Mouse (Mus musculus) adrenal gland, adult 2 months (tissue): Measurements from ENCODE around the gene Stx2. TPM values are rescaled to one million over a fixed set of nuclear protein-coding genes. Genes with fewer than 3 reads are reported as not detected.

Experiments
- DNase-seq: peaks from one replicate; pipeline ENCODE4 v3.0.0; 2021
- polyA plus RNA-seq: library from polyadenylated mRNA; depleted of rRNA; stranded (reverse); fragments of >200 nt; gene quantifications from 2 replicates; pipeline ENCODE4 v1.2.3, GENCODE M21; 2012; rRNA removed
- total RNA-seq, 2 experiments: library from RNA; stranded (reverse); gene quantifications; 2 replicates each; pipeline ENCODE4 v1.2.3; 2021

Gene Stx2
- total and polyA plus RNA-seq, 3 experiments: 22.1 to 25.9 (median 25.4) TPM

DNA sequence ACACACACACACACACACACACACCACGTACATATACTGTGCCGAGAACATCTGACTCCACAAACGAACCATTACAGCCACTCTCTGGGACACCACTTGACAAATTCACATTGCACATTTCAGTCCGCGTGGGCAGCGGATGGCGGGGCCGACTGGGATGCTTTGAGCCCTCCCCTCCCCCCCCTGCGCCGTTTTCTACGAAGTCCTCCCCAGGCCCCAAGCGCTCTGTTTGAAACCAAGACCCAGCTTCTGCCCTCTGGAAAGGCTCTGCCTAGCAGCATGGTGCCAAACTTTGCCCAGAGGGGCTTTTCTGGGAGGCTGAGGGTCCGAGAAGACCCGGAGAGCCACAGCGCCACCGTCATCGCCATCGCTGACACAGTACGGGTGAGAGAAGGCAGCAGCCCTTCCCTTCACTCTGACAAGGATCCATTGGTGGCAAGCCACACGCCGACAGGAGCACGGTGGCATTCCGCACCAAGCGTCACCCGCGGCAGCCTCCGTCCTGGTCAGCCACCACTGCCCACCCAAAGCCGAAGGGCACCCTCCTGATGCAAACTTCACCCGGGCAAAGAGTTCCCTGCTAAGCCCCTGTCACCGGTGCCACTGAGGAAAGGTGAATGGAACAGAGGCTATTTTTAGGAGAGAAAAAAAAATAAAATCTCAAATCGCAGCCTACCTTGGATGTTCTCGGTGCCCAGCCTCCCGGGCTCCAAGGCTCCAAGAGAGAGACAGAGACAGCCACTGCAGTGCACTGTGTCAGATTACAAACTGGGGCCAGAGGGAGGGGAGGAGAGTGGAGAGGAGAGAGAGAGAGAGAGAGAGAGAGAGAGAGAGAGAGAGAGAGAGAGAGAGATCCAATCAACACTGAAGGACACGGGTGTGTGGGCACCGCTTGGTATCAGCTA, 55.8 kb downstream of the Stx2 start:
- DNase-seq: no peak

DNA sequence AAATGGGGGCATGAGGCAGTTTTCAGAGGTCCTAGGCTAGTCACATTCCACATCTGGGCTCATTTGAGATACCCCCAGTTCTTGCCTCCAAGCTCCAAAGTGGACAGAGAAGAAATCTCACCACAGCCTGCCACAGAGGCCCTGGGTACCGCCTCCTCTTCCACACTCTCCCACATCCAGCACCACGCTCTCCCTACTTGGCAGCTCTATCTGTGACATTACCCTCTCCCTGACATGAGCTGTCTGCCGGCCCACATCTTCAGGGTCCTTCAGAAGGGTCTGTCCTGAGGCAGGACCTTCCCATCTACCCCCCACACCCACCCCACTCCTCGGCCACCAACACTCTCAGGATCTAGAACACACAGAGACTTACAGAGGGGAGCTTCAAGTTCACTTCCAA, 56.9 kb downstream of the Stx2 start:
- no peak for DNase-seq

DNA sequence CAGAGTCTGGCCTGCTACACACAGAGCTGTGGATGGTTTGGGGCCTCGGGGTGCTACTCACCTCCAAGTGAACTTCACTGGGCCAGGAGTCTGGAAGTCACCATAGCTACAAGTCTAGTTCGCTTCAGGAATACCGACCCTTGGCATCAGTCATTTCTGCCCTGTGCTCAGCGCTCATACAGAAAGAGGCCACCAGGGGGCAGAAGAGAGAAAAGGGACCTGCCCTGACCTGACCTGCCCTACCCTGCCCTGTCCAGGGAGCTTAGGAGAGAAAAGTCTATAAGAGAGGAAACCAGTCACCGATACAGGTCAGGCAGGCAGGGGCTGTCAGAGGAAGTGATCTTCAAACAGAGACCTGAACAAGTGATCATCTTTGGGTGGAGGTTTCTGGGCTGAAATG, 61.3 kb downstream of the Stx2 start:
- DNase-seq: peak; percentile 40

DNA sequence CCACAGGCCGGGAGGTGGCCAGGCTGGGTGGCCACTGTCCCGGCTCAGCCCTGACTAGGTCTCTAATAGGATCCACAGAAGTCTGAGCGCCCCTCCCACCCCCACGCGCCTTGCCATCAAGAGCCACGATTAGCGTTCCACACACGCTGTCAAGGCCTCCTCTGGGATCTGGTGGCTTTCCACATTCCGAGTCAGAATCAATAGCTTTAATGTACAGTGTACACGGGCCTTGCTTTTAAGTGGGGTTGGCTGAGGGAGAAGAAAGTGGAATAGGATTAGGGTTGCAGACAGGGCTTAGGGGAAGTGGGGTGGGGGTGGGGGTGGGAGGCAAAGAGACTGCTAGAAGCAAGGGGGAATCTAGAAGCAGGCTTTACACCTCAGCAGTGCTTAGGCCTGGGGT, 67.9 kb downstream of the Stx2 start:
- no peak for DNase-seq

GRCm38 (mm10) chr5:128935359-128935899, 72.9 kb downstream of the Stx2 start:
- no peak for DNase-seq

Other genes starting within 250 kb of the Stx2 start
- 1 to 10 TPM; 3.8 to 7.9 TPM for gene Rimbp2, start 55.1 kb downstream of the Stx2 start, total RNA-seq
- 2.0 and 3.6 TPM in 2 replicates for gene Rimbp2, start 55.1 kb downstream of the Stx2 start, polyA plus RNA-seq
- 100 to 1,000 TPM; 191 to 217 TPM for gene Ran, start 11.5 kb upstream of the Stx2 start, total RNA-seq
- 53.7 and 71.2 TPM in 2 replicates for gene Ran, start 11.5 kb upstream of the Stx2 start, polyA plus RNA-seq
- 1 to 10 TPM; 3.8 to 8.6 TPM for gene Adgrd1, start 88.2 kb upstream of the Stx2 start, total RNA-seq
- 2.4 and 2.5 TPM in 2 replicates for gene Adgrd1, start 88.2 kb upstream of the Stx2 start, polyA plus RNA-seq